Mouse (Mus musculus): Measurements from ENCODE around the gene Rftn2. TPM values are rescaled to one million over a fixed set of nuclear protein-coding genes. Genes with fewer than 3 reads are reported as not detected.
"Not testable (repeated sequence)": the region's sequence is repeated elsewhere in the genome, so short reads cannot be mapped to it uniquely, and the experiment has no call there.

Rftn2 gene
- polyA plus RNA-seq, 1 experiment: not detected

- Histone ChIP-seq H3K9me3 (ENCODE audit: control insufficient read depth, low read length) (no peaks in the 10 kb centered on the region), H3K36me3 (ENCODE audit: control insufficient read depth) (peaks cover 11% of the 10 kb centered on the region), H3K27me3 (ENCODE audit: control insufficient read depth) (no peaks in the 10 kb centered on the region), H3K4me3 (replicated peaks) (no peak overlapping the region), H3K4me1 (ENCODE audit: control insufficient read depth) (peaks cover 37% of the 10 kb centered on the region)
- no peak for TF ChIP-seq GATA1 (IDR thresholded peaks at IDR 0.05; ENCODE audit: low read length)
- TF ChIP-seq TAL1 (IDR thresholded peaks at IDR 0.05; ENCODE audit: low read length): no peak
Observed at GRCm38 (mm10) chr1:55129716-55130115, 96.9 kb downstream of the Rftn2 start.

- not testable (repeated sequence) for H3K4me3 ChIP-seq (replicated peaks); H3K4me1 ChIP-seq (ENCODE audit: control insufficient read depth); H3K36me3 ChIP-seq (ENCODE audit: control insufficient read depth); H3K27me3 ChIP-seq (ENCODE audit: control insufficient read depth); H3K9me3 ChIP-seq (ENCODE audit: control insufficient read depth, low read length)
Observed at GRCm38 (mm10) chr1:55124136-55124535, 102.4 kb downstream of the Rftn2 start.

- TF ChIP-seq TAL1 (IDR thresholded peaks at IDR 0.05; ENCODE audit: low read length) (no peak), GATA1 (IDR thresholded peaks at IDR 0.05; ENCODE audit: low read length) (no peak)
- Histone ChIP-seq H3K36me3 (ENCODE audit: control insufficient read depth) (no peaks in the 10 kb centered on the region), H3K4me3 (replicated peaks) (no peak overlapping the region), H3K4me1 (ENCODE audit: control insufficient read depth) (no peaks in the 10 kb centered on the region), H3K9me3 (ENCODE audit: control insufficient read depth, low read length) (peaks cover 3% of the 10 kb centered on the region), H3K27me3 (ENCODE audit: control insufficient read depth) (no peaks in the 10 kb centered on the region)
Observed at GRCm38 (mm10) chr1:55123561-55123960, 103.0 kb downstream of the Rftn2 start.

GRCm38 (mm10) chr1:55123046-55123445 lies 103.5 kb downstream of the Rftn2 start:
- Histone ChIP-seq H3K4me3 (replicated peaks) (no peak overlapping the region), H3K4me1 (ENCODE audit: control insufficient read depth) (no peaks in the 10 kb centered on the region), H3K27me3 (ENCODE audit: control insufficient read depth) (no peaks in the 10 kb centered on the region), H3K36me3 (ENCODE audit: control insufficient read depth) (no peaks in the 10 kb centered on the region), H3K9me3 (ENCODE audit: control insufficient read depth, low read length) (peaks cover 3% of the 10 kb centered on the region)
- TF ChIP-seq TAL1 (IDR thresholded peaks at IDR 0.05; ENCODE audit: low read length): no peak
- no peak for TF ChIP-seq GATA1 (IDR thresholded peaks at IDR 0.05; ENCODE audit: low read length)

Other genes with a start within 250 kb of the Rftn2 start
- 1.3 and 1.5 TPM in 2 replicates for gene Sf3b1, start 199.3 kb downstream of the Rftn2 start, polyA plus RNA-seq (2012)
- 1.0 and 1.5 TPM in 2 replicates for gene Coq10b, start 174.0 kb downstream of the Rftn2 start, polyA plus RNA-seq (2012)
- 8.0 and 8.4 TPM in 2 replicates for gene Hspe1, start 138.7 kb downstream of the Rftn2 start, polyA plus RNA-seq (2012)
- gene Hspd1, start 138.5 kb downstream of the Rftn2 start, polyA plus RNA-seq (2012): 1.9 and 2.1 TPM in 2 replicates
- 0.29 and 0.73 TPM in 2 replicates for gene Mob4, start 95.6 kb downstream of the Rftn2 start, polyA plus RNA-seq (2012)
- 0.05 and 0.07 TPM in 2 replicates for gene Mars2, start 10.4 kb upstream of the Rftn2 start, polyA plus RNA-seq (2012)
- not detected in 2 replicates for gene Boll, start 136.7 kb upstream of the Rftn2 start, polyA plus RNA-seq (2012)
- gene Plcl1, start 179.1 kb upstream of the Rftn2 start, polyA plus RNA-seq (2012): not detected in 2 replicates

Measured in erythroblast, embryonic 14.5 days (primary cell).